Mouse (Mus musculus): ENCODE measurements around the gene Abcc3.

GRCm38 (mm10) chr11:94326961-94327411 lies 65.8 kb downstream of the Abcc3 start:
- TF ChIP-seq CTCF (IDR thresholded peaks at IDR 0.05; ENCODE audit: control insufficient read depth, insufficient read depth, insufficient replicate concordance, low read depth, low read length): no peak
- no peak for TF ChIP-seq POLR2A (IDR thresholded peaks at IDR 0.05; ENCODE audit: control insufficient read depth, low read depth, low read length)
